Mouse (Mus musculus): ENCODE measurements around the gene Epp13.
"Not testable (repeated sequence)": the region's sequence is repeated elsewhere in the genome, so short reads cannot be mapped to it uniquely, and the experiment has no call there.

The Epp13 gene

DNA sequence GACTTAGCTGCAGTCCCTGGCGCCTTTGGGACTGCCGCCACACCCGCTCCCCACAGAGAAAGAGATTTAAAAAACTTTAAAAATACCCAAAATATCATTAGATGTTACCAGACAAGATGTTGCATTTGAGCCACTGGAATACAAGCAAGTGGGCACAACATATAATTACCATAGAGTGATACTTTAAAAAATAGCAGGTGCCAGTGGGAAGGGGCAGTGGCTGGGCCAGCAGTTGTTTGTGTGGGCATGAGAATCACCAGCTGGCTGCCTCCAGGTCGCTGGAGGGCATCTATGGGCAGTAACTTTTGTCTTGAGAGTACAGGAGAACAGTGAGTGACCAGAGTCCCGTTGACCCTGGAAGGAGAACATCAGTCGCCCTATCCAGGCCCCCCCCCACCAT, at the start of gene Epp13:
Gene Epp13, plus strand, starts transcription at position 301 of the 400 bp plus-strand sequence.
- no peak for DNase-seq (ENCODE audit: low read depth, low spot score)

GRCm38 (mm10) chr7:6204200-6204599, 48.3 kb upstream of the Epp13 start:
- no peak for DNase-seq (ENCODE audit: low read depth, low spot score)

DNA sequence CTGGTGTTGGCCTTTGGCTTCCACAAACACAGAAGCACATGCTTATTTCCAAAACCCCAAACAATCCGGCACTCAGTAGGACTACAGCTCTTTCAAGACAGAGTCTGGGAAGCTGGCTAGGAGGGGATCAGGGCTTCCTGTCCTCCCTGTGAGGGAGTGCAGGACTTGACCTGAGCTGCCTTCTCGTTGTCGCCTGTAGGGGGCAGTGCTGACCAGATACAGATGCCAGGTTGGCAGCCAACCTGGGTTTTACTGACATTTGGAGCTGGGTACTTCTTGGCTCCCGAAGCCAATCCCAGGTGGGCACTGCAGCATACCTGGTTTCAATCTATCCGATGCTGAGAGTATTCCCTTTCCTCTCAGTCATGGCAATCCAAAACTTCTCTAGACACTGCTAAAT, 39.4 kb upstream of the Epp13 start:
- DNase-seq (ENCODE audit: low read depth, low spot score) = no peak

DNA sequence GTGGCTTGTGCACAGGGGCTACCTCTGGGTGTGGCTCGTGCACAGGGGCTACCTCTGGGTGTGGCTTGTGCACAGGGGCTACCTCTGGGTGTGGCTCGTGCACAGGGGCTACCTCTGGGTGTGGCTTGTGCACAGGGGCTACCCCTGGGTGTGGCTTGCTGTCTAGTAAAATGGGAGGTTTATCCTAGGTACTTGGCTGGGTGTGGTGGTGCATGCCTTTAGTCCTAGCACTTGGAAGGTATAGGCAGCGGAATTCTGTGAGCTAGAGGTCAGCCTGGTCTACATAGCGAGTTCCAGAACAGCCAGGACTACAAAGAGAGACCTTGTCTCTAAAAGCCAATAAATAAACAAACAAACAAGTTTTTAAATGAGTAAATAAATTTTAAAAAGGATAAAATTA, 37.8 kb upstream of the Epp13 start:
- DNase-seq (ENCODE audit: low read depth, low spot score) = not testable (repeated sequence)

- DNase-seq (ENCODE audit: low read depth, low spot score) = no peak
These were observed 32.4 kb upstream of the Epp13 start for GRCm38 (mm10) chr7:6220147-6220546.

GRCm38 (mm10) chr7:6221978-6222377, 30.5 kb upstream of the Epp13 start, which contains the start of gene Zscan5b:
Gene Zscan5b, plus strand, starts transcription at chr7:6222278.
- DNase-seq (ENCODE audit: low read depth, low spot score) = no peak

DNA sequence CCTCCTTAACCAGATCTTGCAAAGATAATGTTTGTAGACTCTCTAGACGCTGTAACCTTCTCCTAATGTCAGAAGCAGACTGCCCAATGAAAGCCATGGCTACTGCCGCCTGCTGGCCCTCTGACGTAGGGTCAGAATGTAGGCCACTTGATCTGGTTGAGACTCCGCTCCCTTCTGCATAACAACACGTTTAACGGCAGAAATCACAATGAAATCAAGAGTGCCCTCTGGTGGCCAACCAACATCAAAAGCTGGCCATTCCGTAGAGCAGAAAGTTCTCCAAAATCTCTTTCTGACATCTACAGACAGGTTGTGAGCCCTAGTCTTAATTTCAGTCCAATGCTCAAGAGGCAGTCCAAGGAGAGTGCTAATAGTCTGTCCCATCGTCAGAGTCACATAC, 24.0 kb upstream of the Epp13 start:
- peak; percentile 30 for DNase-seq (ENCODE audit: low read depth, low spot score)

- DNase-seq (ENCODE audit: low read depth, low spot score) = no peak
These were observed 12.7 kb upstream of the Epp13 start for GRCm38 (mm10) chr7:6239787-6240186.

DNA sequence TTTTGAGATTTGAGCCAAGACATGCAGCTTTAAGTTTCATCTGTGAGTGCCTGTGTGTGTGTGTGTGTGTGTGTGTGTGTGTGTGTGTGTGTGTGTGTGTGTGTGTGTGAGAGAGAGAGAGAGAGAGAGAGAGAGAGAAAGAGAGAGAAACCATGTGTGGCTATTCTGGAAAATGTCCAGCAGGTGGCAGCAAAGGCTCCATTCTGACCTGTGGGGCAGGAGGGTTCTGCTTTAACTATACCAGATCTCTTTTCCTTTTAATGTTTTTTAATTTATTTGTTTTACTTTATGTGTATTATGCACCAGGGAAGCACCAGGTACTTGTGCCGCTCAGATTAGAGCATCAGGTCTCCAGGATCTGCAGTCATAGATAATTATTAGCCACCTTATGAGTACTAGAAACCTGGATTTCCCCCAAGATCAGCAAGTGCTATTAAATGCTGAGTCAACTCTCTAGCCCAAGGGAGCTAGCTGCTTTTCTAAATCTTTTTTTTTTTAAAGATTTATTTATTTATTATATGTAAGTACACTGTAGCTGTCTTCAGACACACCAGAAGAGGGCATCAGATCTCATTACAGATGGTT, 11.6 kb upstream of the Epp13 start:
- DNase-seq (ENCODE audit: low read depth, low spot score) = peak; percentile 26

GRCm38 (mm10) chr7:6244361-6245292, 7.9 kb upstream of the Epp13 start:
- no peak for DNase-seq (ENCODE audit: low read depth, low spot score)

DNA sequence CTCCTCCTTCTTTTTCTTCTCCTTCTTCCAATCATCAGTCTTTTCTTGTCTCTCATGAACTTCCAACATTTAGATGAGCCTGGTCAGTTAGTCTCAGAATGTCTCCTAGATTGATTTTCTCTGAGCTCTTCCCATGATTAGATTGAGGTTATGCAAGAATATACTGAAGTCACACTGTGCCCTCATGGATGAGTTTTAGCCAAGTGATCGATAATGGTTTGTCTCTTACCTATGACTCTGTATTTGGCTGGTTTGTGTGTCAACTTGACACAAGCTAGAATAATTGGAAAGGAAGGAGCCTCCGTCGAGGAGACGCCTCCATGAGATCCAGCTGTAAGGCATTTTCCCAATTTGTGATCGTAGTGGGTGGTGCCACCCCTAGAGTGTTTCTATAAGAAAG, 1.9 kb downstream of the Epp13 start:
- DNase-seq (ENCODE audit: low read depth, low spot score) = no peak

DNA sequence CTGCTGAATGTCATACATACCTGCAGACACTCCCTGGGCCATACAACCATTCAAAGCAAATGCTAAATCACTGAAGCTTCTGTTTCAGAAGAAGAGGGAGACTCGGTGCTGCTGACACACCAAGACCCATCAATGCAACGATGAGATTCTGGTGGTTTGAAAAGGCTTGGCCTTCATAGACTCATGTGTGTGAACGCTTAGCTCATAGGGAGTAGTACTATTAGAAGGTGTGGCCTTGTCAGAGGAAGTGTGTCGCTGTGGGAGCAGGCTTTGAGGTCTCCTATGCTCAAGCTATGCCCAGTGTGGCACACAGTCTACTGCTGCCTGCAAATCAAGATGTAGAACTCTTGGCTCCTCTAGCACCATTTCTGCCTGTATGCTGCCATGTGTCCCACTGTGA, 4.9 kb downstream of the Epp13 start:
- no peak for DNase-seq (ENCODE audit: low read depth, low spot score)

- DNase-seq (ENCODE audit: low read depth, low spot score) = no peak
These were observed 6.0 kb downstream of the Epp13 start for GRCm38 (mm10) chr7:6258232-6259220.

- DNase-seq (ENCODE audit: low read depth, low spot score) = not testable (repeated sequence)
These were observed 7.5 kb downstream of the Epp13 start for GRCm38 (mm10) chr7:6260004-6260403.

- DNase-seq (ENCODE audit: low read depth, low spot score) = no peak
These were observed 9.6 kb downstream of the Epp13 start for GRCm38 (mm10) chr7:6262120-6262519.

GRCm38 (mm10) chr7:6262984-6263383, 10.5 kb downstream of the Epp13 start:
- DNase-seq (ENCODE audit: low read depth, low spot score) = no peak

- no peak for DNase-seq (ENCODE audit: low read depth, low spot score)
These were observed 13.2 kb downstream of the Epp13 start for GRCm38 (mm10) chr7:6265695-6266094.

DNA sequence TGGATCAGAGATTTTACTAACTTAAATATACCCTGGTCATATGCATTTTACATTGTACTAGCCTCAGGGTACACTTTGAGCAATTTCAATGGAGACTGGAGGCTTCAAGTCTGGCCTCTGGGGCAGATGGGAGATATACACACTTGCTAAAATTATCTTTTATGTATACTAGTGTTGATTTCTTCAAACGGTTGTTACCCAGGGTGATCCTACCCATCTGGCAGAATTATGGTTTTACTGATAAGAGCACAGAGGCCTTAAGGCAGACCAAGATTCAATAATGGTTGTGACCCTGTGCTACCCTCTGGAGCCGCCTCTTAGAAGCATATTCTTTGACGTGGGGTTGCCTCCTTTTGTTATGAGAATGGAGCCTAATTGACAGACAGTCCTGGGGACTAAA, 25.4 kb downstream of the Epp13 start:
- DNase-seq (ENCODE audit: low read depth, low spot score) = no peak

DNA sequence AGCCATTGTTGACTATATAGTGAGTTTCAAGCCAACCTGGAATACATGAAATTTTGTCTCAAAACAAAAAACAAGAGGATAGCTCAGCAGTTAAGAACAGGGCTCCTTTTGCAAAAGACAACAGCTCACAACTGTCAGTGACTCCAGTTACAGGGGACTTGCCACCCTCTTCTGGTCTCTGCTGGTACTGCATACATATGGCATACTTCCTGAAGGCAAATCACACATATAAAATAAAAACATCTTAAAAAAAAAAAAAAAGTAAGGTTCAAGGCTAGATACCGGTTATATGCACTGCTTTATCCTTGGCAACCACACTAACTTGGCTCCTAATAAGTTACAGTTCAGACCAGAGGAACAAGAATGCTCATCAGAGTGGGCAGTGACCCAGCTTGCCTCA, 30.2 kb downstream of the Epp13 start:
- DNase-seq (ENCODE audit: low read depth, low spot score) = peak; percentile 68

- DNase-seq (ENCODE audit: low read depth, low spot score) = peak; percentile 74
These were observed 31.1 kb downstream of the Epp13 start for GRCm38 (mm10) chr7:6283451-6284075.

GRCm38 (mm10) chr7:6284442-6285012, 32.0 kb downstream of the Epp13 start:
- no peak for DNase-seq (ENCODE audit: low read depth, low spot score)
